In genomic region chr17:57118524-57119349, GRCm38 (mm10) we compare ENCODE assay signal across 8 mouse cellular contexts. TPM values are rescaled to one million over a fixed set of nuclear protein-coding genes. Genes with fewer than 3 reads are reported as not detected.
DNase-seq lines count a peak whose midpoint lies in the region; ATAC-seq and TF ChIP-seq lines count a peak whose summit lies in the region.

No protein-coding gene starts in this region.

- 0 out of 2 replicates have a peak overlapping the region, but pooled peaks have one; percentile 21 for H3K4me2 ChIP-seq in embryonic facial prominence, embryonic 12.5 days (replicated peaks)
- 0 out of 2 replicates have a peak overlapping the region, but pooled peaks have one; percentile 21 for H3K4me2 ChIP-seq in heart, postnatal 0 days (ENCODE audit: low read depth, low read length)
- peak overlapping the region; percentile 29; the same call in 1 of the 2 replicates for H3K4me2 ChIP-seq in liver, postnatal 0 days (ENCODE audit: low read depth, low read length)

- no peak for TF ChIP-seq EP300 in heart, postnatal 0 days (IDR thresholded peaks at IDR 0.05; ENCODE audit: low read depth)
- no peak for TF ChIP-seq EP300 in liver, postnatal 0 days (IDR thresholded peaks at IDR 0.05; ENCODE audit: low read depth)

- no peaks in the 10 kb centered on the region for H3K9me3 ChIP-seq in embryonic facial prominence, embryonic 12.5 days
- H3K9me3 ChIP-seq in heart, postnatal 0 days (replicated peaks; ENCODE audit: control insufficient read depth, low read length), result no peaks in the 10 kb centered on the region
- no peaks in the 10 kb centered on the region for H3K9me3 ChIP-seq in liver, postnatal 0 days (ENCODE audit: low read length)

- no peak for TF ChIP-seq CTCF in heart, postnatal 0 days (IDR thresholded peaks at IDR 0.05; ENCODE audit: low read depth)
- no peak for TF ChIP-seq CTCF in liver, postnatal 0 days (IDR thresholded peaks at IDR 0.05; ENCODE audit: low read depth)

- no peak overlapping the region for H3K27ac ChIP-seq in embryonic facial prominence, embryonic 12.5 days
- H3K27ac ChIP-seq in heart, postnatal 0 days (ENCODE audit: low read depth), result no peak overlapping the region
- no peak overlapping the region for H3K27ac ChIP-seq in liver, postnatal 0 days (ENCODE audit: low read depth)

- 3% methylated on average over 11 of the region's 11 CpGs for WGBS in embryonic facial prominence, embryonic 12.5 days
- WGBS in heart, postnatal 0 days, result 1% methylated on average over 11 of the region's 11 CpGs
- 5% methylated on average over 11 of the region's 11 CpGs for WGBS in liver, postnatal 0 days (ENCODE audit: insufficient replicate concordance)

- H3K4me3 ChIP-seq in embryonic facial prominence, embryonic 12.5 days, result no peak overlapping the region
- H3K4me3 ChIP-seq in heart, postnatal 0 days (ENCODE audit: low read depth, low read length), result no peak overlapping the region
- no peak overlapping the region for H3K4me3 ChIP-seq in liver, postnatal 0 days (ENCODE audit: low read depth, low read length)

- DNase-seq in ovary, postnatal 36 days (ENCODE audit: low spot score), result peak; percentile 40
- DNase-seq in ovary, postnatal 10 days (ENCODE audit: low spot score), result no peak
- no peak for DNase-seq in heart, postnatal 0 days (ENCODE audit: low spot score)
- DNase-seq in liver, postnatal 0 days, result peak; percentile 40
- peak; percentile 30 for DNase-seq in yolk sac, embryonic 10.5 days (ENCODE audit: low spot score)
- no peak for DNase-seq in natural killer cell, adult 2 months (ENCODE audit: low spot score in 2 of 2)
- DNase-seq in thymus, postnatal 0 days (ENCODE audit: low spot score), result no peak

- no peak overlapping the region for H3K9ac ChIP-seq in embryonic facial prominence, embryonic 12.5 days
- no peak overlapping the region for H3K9ac ChIP-seq in heart, postnatal 0 days (replicated peaks; ENCODE audit: low read depth, low read length)
- no peak overlapping the region for H3K9ac ChIP-seq in liver, postnatal 0 days (replicated peaks)

- H3K36me3 ChIP-seq in embryonic facial prominence, embryonic 12.5 days, result no peaks in the 10 kb centered on the region
- H3K36me3 ChIP-seq in heart, postnatal 0 days (replicated peaks; ENCODE audit: control insufficient read depth, insufficient read depth, low read length), result no peaks in the 10 kb centered on the region
- H3K36me3 ChIP-seq in liver, postnatal 0 days (replicated peaks; ENCODE audit: insufficient read depth, low read length), result no peaks in the 10 kb centered on the region

- no peaks in the 10 kb centered on the region for H3K27me3 ChIP-seq in embryonic facial prominence, embryonic 12.5 days
- no peaks in the 10 kb centered on the region for H3K27me3 ChIP-seq in heart, postnatal 0 days (ENCODE audit: control insufficient read depth, insufficient read depth, low read length)
- H3K27me3 ChIP-seq in liver, postnatal 0 days (ENCODE audit: insufficient read depth, low read length), result no peaks in the 10 kb centered on the region

- ATAC-seq in embryonic facial prominence, embryonic 12.5 days (ENCODE audit: insufficient number of reproducible peaks, insufficient read depth, low FRiP score, low TSS enrichment), result peak; percentile 83
- peak; percentile 68 for ATAC-seq in heart, postnatal 0 days (ENCODE audit: insufficient read depth, low read depth)
- no peak for ATAC-seq in liver, postnatal 0 days

- H3K4me1 ChIP-seq in embryonic facial prominence, embryonic 12.5 days, result no peaks in the 10 kb centered on the region
- H3K4me1 ChIP-seq in heart, postnatal 0 days (ENCODE audit: control insufficient read depth, insufficient read depth), result 0 out of 2 replicates have a peak, but pooled peaks cover 4% of the 10 kb centered on the region
- no peaks in the 10 kb centered on the region; the same call in 1 of the 2 replicates for H3K4me1 ChIP-seq in liver, postnatal 0 days (ENCODE audit: insufficient read depth)

RNA-seq across cellular contexts. Expression of gene Tnfsf9, which starts 13.6 kb away (rescaled TPM):
- 7.8 and 9.6 TPM in 2 replicates for polyA plus RNA-seq in embryonic facial prominence, embryonic 12.5 days (2016; fragmentation: Nextera tagmentation; extraction: Ambion mirVana)
- total RNA-seq in heart, postnatal 0 days (2014; rRNA removed; ENCODE audit: low replicate concordance), result 0.27 and 0.84 TPM in 2 replicates
- 0.93 and 1.1 TPM in 2 replicates for polyA plus RNA-seq in heart, postnatal 0 days (2015; fragmentation: Nextera tagmentation; extraction: Ambion mirVana)
- polyA plus RNA-seq in liver, postnatal 0 days (2015; fragmentation: Nextera tagmentation; extraction: Ambion mirVana), result 0.21 and 0.56 TPM in 2 replicates
- 2.7 and 3.0 TPM in 2 replicates for polyA plus RNA-seq in thymus, postnatal 0 days (2015; fragmentation: Nextera tagmentation; extraction: Ambion mirVana)

RNA-seq across cellular contexts. Expression of gene Cd70, which starts 30.8 kb away (rescaled TPM):
- 0.19 TPM in 1 of 2 replicates, not detected in the other for polyA plus RNA-seq in embryonic facial prominence, embryonic 12.5 days (2016; fragmentation: Nextera tagmentation; extraction: Ambion mirVana)
- not detected in 2 replicates for total RNA-seq in heart, postnatal 0 days (2014; rRNA removed; ENCODE audit: low replicate concordance)
- polyA plus RNA-seq in heart, postnatal 0 days (2015; fragmentation: Nextera tagmentation; extraction: Ambion mirVana), result not detected in 2 replicates
- not detected in 2 replicates for polyA plus RNA-seq in liver, postnatal 0 days (2015; fragmentation: Nextera tagmentation; extraction: Ambion mirVana)
- polyA plus RNA-seq in thymus, postnatal 0 days (2015; fragmentation: Nextera tagmentation; extraction: Ambion mirVana), result 1.7 and 1.9 TPM in 2 replicates

RNA-seq across cellular contexts. Expression of gene Tubb4a, which starts 31.2 kb away (rescaled TPM):
- 31.9 and 35.5 TPM in 2 replicates for polyA plus RNA-seq in embryonic facial prominence, embryonic 12.5 days (2016; fragmentation: Nextera tagmentation; extraction: Ambion mirVana)
- 1.3 TPM in 1 of 2 replicates, not detected in the other for total RNA-seq in heart, postnatal 0 days (2014; rRNA removed; ENCODE audit: low replicate concordance)
- polyA plus RNA-seq in heart, postnatal 0 days (2015; fragmentation: Nextera tagmentation; extraction: Ambion mirVana), result 2.8 and 3.3 TPM in 2 replicates
- polyA plus RNA-seq in liver, postnatal 0 days (2015; fragmentation: Nextera tagmentation; extraction: Ambion mirVana), result 0.23 and 0.30 TPM in 2 replicates
- 1.0 and 1.2 TPM in 2 replicates for polyA plus RNA-seq in thymus, postnatal 0 days (2015; fragmentation: Nextera tagmentation; extraction: Ambion mirVana)

RNA-seq across cellular contexts. Expression of gene Dennd1c, which starts 40.4 kb away (rescaled TPM):
- 1.4 and 3.2 TPM in 2 replicates for polyA plus RNA-seq in embryonic facial prominence, embryonic 12.5 days (2016; fragmentation: Nextera tagmentation; extraction: Ambion mirVana)
- 0.43 and 2.1 TPM in 2 replicates for total RNA-seq in heart, postnatal 0 days (2014; rRNA removed; ENCODE audit: low replicate concordance)
- 0.70 and 0.96 TPM in 2 replicates for polyA plus RNA-seq in heart, postnatal 0 days (2015; fragmentation: Nextera tagmentation; extraction: Ambion mirVana)
- polyA plus RNA-seq in liver, postnatal 0 days (2015; fragmentation: Nextera tagmentation; extraction: Ambion mirVana), result 3.5 and 4.9 TPM in 2 replicates
- polyA plus RNA-seq in thymus, postnatal 0 days (2015; fragmentation: Nextera tagmentation; extraction: Ambion mirVana), result 49.8 and 65.1 TPM in 2 replicates

RNA-seq across cellular contexts. Expression of gene Slc25a23, which starts 59.1 kb away (rescaled TPM):
- 10.1 TPM in 2 replicates for polyA plus RNA-seq in embryonic facial prominence, embryonic 12.5 days (2016; fragmentation: Nextera tagmentation; extraction: Ambion mirVana)
- 43.9 and 47.5 TPM in 2 replicates for total RNA-seq in heart, postnatal 0 days (2014; rRNA removed; ENCODE audit: low replicate concordance)
- polyA plus RNA-seq in heart, postnatal 0 days (2015; fragmentation: Nextera tagmentation; extraction: Ambion mirVana), result 12.3 and 13.3 TPM in 2 replicates
- 12.7 and 12.8 TPM in 2 replicates for polyA plus RNA-seq in liver, postnatal 0 days (2015; fragmentation: Nextera tagmentation; extraction: Ambion mirVana)
- 8.3 and 8.8 TPM in 2 replicates for polyA plus RNA-seq in thymus, postnatal 0 days (2015; fragmentation: Nextera tagmentation; extraction: Ambion mirVana)

Comparison
In these comparisons a context has a peak if more than half of its experiments do, and no peak if none do; other contexts are left out.
1. DNase-seq: peak in ovary, postnatal 36 days (single experiment), liver, postnatal 0 days (single experiment) and yolk sac, embryonic 10.5 days (single experiment); none in ovary, postnatal 10 days (single experiment), heart, postnatal 0 days (single experiment), natural killer cell, adult 2 months (0 of 2) and thymus, postnatal 0 days (single experiment).
2. Peak in every context shown above with its lines, with median percentiles within 50 percentile points of each other: H3K4me2 ChIP-seq.